Mouse (Mus musculus) liver, embryonic 16.5 days (tissue): Measurements from ENCODE around the gene Rae1. TPM values are rescaled to one million over a fixed set of nuclear protein-coding genes. Genes with fewer than 3 reads are reported as not detected.
A peak's percentile ranks its signal among the peaks of the same experiment; 100 is the strongest.

ENCODE experiments used
- ATAC-seq: fragments of 200-750 bp; cut with Nextera tagmentation; 2 replicates; pipeline ENCODE4 v1.8.0; 2017; ENCODE audit warnings: low read depth, mild to moderate bottlenecking, moderate number of reproducible peaks, moderate library complexity
- H3K27ac ChIP-seq: fragments of 300-500 bp; sonication (generic); 2 replicates; pipeline ENCODE4 v1.5.1; 2014; ENCODE audit warnings: mild to moderate bottlenecking, low read length
- H3K27me3 ChIP-seq: fragments of 300-500 bp; sonication (generic); 2 replicates; pipeline ENCODE4 v1.6.1; 2014; ENCODE audit warnings: low read depth, low read length, mixed read lengths; ENCODE audit not compliant: control insufficient read depth, insufficient read depth
- H3K36me3 ChIP-seq: fragments of 300-500 bp; sonication (generic); 2 replicates; pipeline ENCODE4 v1.6.1; 2014; ENCODE audit warnings: mild to moderate bottlenecking; ENCODE audit not compliant: control insufficient read depth, insufficient read depth
- H3K4me1 ChIP-seq: fragments of 300-500 bp; sonication (generic); 2 replicates; pipeline ENCODE4 v1.6.1; 2014; ENCODE audit warnings: low read depth, low read length, mixed read lengths; ENCODE audit not compliant: control insufficient read depth
- H3K4me2 ChIP-seq: fragments of 300-500 bp; sonication (generic); 2 replicates; pipeline ENCODE4 v1.6.1; 2014; ENCODE audit warnings: low read depth, low read length, mixed read lengths
- H3K4me3 ChIP-seq: fragments of 300-500 bp; sonication (generic); 2 replicates; pipeline ENCODE4 v1.5.1; 2014; ENCODE audit warnings: low read depth, mild to moderate bottlenecking, low read length
- H3K9ac ChIP-seq: fragments of 300-500 bp; sonication (generic); 2 replicates; pipeline ENCODE4 v1.6.1; 2014; ENCODE audit warnings: low read depth, low read length
- H3K9me3 ChIP-seq: fragments of 300-500 bp; sonication (generic); replicated peaks from 2 replicates; pipeline ENCODE4 v1.6.1; 2016; ENCODE audit warnings: low read length; ENCODE audit not compliant: control insufficient read depth
- WGBS: fragments of 180-500 bp; shearing (Covaris S2); extraction: QIAGEN DNeasy Blood & Tissue Kit; methylation state at CpG from one replicate; pipeline ENCODE4 v1.1.7; 2014; ENCODE audit not compliant: insufficient replicate concordance; 5-methylcytosine and 5-hydroxymethylcytosine counted together
- polyA plus RNA-seq: library from polyadenylated mRNA; unstranded; fragments of >200 nt; fragmentation: Nextera tagmentation; extraction: Ambion mirVana; gene quantifications from 2 replicates; pipeline ENCODE4 v1.2.1, GENCODE M21; 2015

The Rae1 gene
- polyA plus RNA-seq, 1 experiment from 2014 or later, result 55.2 TPM

GRCm38 (mm10) chr2:173036611-173037010 is 36.7 kb downstream of the Rae1 start:
- Histone ChIP-seq H3K27me3 (no peaks in the 10 kb centered on the region), H3K4me1 (peaks cover 97% of the 10 kb centered on the region), H3K4me2 (peak overlapping the region; percentile 67), H3K9ac (peak overlapping the region; percentile 83), H3K9me3 (no peaks in the 10 kb centered on the region), H3K4me3 (peak overlapping the region; percentile 32), H3K36me3 (peaks cover 44% of the 10 kb centered on the region), H3K27ac (peak overlapping the region; percentile 100)
- 21% methylated on average over 4 of the region's 4 CpGs for WGBS
- no peak for ATAC-seq

GRCm38 (mm10) chr2:173037347-173037746 is 37.4 kb downstream of the Rae1 start:
- Histone ChIP-seq H3K4me3 (peak overlapping the region; percentile 36), H3K36me3 (peaks cover 37% of the 10 kb centered on the region), H3K27me3 (no peaks in the 10 kb centered on the region), H3K4me2 (peak overlapping the region; percentile 67), H3K9ac (peak overlapping the region; percentile 83), H3K9me3 (no peaks in the 10 kb centered on the region), H3K4me1 (peaks cover 97% of the 10 kb centered on the region), H3K27ac (peak overlapping the region; percentile 100)
- 23% methylated on average over 5 of the region's 5 CpGs for WGBS
- no peak for ATAC-seq

- Histone ChIP-seq H3K36me3 (peaks cover 30% of the 10 kb centered on the region), H3K27ac (peak overlapping the region; percentile 100), H3K9ac (peak overlapping the region; percentile 83), H3K4me1 (peaks cover 97% of the 10 kb centered on the region), H3K9me3 (no peaks in the 10 kb centered on the region), H3K27me3 (no peaks in the 10 kb centered on the region), H3K4me2 (peak overlapping the region; percentile 67), H3K4me3 (peak overlapping the region; percentile 36)
- 20% methylated on average over 7 of the region's 7 CpGs for WGBS
- peak; percentile 84 for ATAC-seq
These were observed 38.1 kb downstream of the Rae1 start for GRCm38 (mm10) chr2:173037827-173038607.

GRCm38 (mm10) chr2:173039041-173039440 is 39.1 kb downstream of the Rae1 start:
- no peak for ATAC-seq
- Histone ChIP-seq H3K9ac (peak overlapping the region; percentile 43), H3K27ac (peak overlapping the region; percentile 100), H3K4me3 (peak overlapping the region; percentile 35; the same call in 1 of the 2 replicates), H3K9me3 (no peaks in the 10 kb centered on the region), H3K4me2 (peak overlapping the region; percentile 52), H3K4me1 (peaks cover 95% of the 10 kb centered on the region), H3K36me3 (peaks cover 20% of the 10 kb centered on the region), H3K27me3 (no peaks in the 10 kb centered on the region)
- 59% methylated on average over 4 of the region's 4 CpGs for WGBS

- 71% methylated on average over 3 of the region's 3 CpGs for WGBS
- no peak for ATAC-seq
- no peak overlapping the region for H3K4me3 ChIP-seq
- H3K9me3 ChIP-seq, result no peaks in the 10 kb centered on the region
- 0 out of 2 replicates have a peak overlapping the region, but pooled peaks have one; percentile 15 for H3K9ac ChIP-seq
- peaks cover 5% of the 10 kb centered on the region for H3K36me3 ChIP-seq
- no peaks in the 10 kb centered on the region for H3K27me3 ChIP-seq
- H3K27ac ChIP-seq, result peak overlapping the region; percentile 61
- peaks cover 88% of the 10 kb centered on the region for H3K4me1 ChIP-seq
- no peak overlapping the region for H3K4me2 ChIP-seq
These were observed 40.9 kb downstream of the Rae1 start for GRCm38 (mm10) chr2:173040803-173041202.

GRCm38 (mm10) chr2:173041242-173041641 is 41.3 kb downstream of the Rae1 start:
- WGBS, result 66% methylated on average over 5 of the region's 5 CpGs
- Histone ChIP-seq H3K4me2 (no peak overlapping the region), H3K9ac (peak overlapping the region; percentile 15; the same call in 1 of the 2 replicates), H3K4me3 (no peak overlapping the region), H3K27me3 (no peaks in the 10 kb centered on the region), H3K4me1 (peaks cover 88% of the 10 kb centered on the region), H3K36me3 (peaks cover 1% of the 10 kb centered on the region), H3K27ac (peak overlapping the region; percentile 61), H3K9me3 (no peaks in the 10 kb centered on the region)
- no peak for ATAC-seq

GRCm38 (mm10) chr2:173041893-173042292 is 42.0 kb downstream of the Rae1 start:
- Histone ChIP-seq H3K9me3 (no peaks in the 10 kb centered on the region), H3K9ac (no peak overlapping the region), H3K36me3 (no peaks in the 10 kb centered on the region; the same call in 1 of the 2 replicates), H3K4me3 (no peak overlapping the region), H3K4me1 (peaks cover 88% of the 10 kb centered on the region), H3K4me2 (no peak overlapping the region), H3K27me3 (no peaks in the 10 kb centered on the region), H3K27ac (peak overlapping the region; percentile 61)
- ATAC-seq, result 0 out of 2 replicates have a peak, but pooled peaks have one; percentile 1
- 21% methylated on average over 1 of the region's 1 CpGs for WGBS

GRCm38 (mm10) chr2:173042504-173043162 is 42.7 kb downstream of the Rae1 start:
- peak overlapping the region; percentile 30; the same call in 1 of the 2 replicates for H3K27ac ChIP-seq
- H3K9ac ChIP-seq, result 0 out of 2 replicates have a peak overlapping the region, but pooled peaks have one; percentile 6
- H3K9me3 ChIP-seq, result no peaks in the 10 kb centered on the region
- H3K4me3 ChIP-seq, result no peak overlapping the region
- ATAC-seq, result no peak
- WGBS, result 66% methylated on average over 11 of the region's 11 CpGs
- no peaks in the 10 kb centered on the region for H3K27me3 ChIP-seq
- H3K36me3 ChIP-seq, result no peaks in the 10 kb centered on the region; the same call in 1 of the 2 replicates
- H3K4me2 ChIP-seq, result no peak overlapping the region
- H3K4me1 ChIP-seq, result peaks cover 86% of the 10 kb centered on the region
